Mouse (Mus musculus): ENCODE results near the gene Proser1. TPM values are rescaled to one million over a fixed set of nuclear protein-coding genes. Genes with fewer than 3 reads are reported as not detected.

Proser1 gene
- total RNA-seq (2014; fragmentation: Nextera tagmentation) (48.3 and 58.6 TPM in 2 replicates), total RNA-seq (2017) (4.2 and 5.6 TPM in 2 replicates), polyA plus RNA-seq (2012) (46.9 and 60.8 TPM in 2 replicates)

- peaks cover 50% of the 10 kb centered on the region for H3K36me3 ChIP-seq (replicated peaks)
- H3K27me3 ChIP-seq (ENCODE audit: insufficient read depth, low read length): no peaks in the 10 kb centered on the region
- H3K4me1 ChIP-seq (ENCODE audit: insufficient read depth, low read depth, low read length): peaks cover 32% of the 10 kb centered on the region
- no peaks in the 10 kb centered on the region for H3K9me3 ChIP-seq (replicated peaks)
- DNase-seq (ENCODE audit: low spot score): peak; percentile 65
- peak within 1 kb of the TSS; percentile 87 for H3K4me3 ChIP-seq (ENCODE audit: low read depth, low read length)
- ATAC-seq (ENCODE audit: extremely low read depth, insufficient number of reproducible peaks, low FRiP score, poor library complexity, severe bottlenecking): peak; percentile 89
- TF ChIP-seq GATA2 (IDR thresholded peaks at IDR 0.05; ENCODE audit: borderline replicate concordance, low read depth, low read length) (no peak), TAL1 (conservative IDR thresholded peaks at IDR 0.05; ENCODE audit: low read depth, low read length) (no peak), CTCF (IDR thresholded peaks at IDR 0.05; ENCODE audit: low read depth, low read length) (no peak), GATA1 (IDR thresholded peaks at IDR 0.05; ENCODE audit: borderline replicate concordance, low read length) (no peak), POLR2AphosphoS5 (IDR thresholded peaks at IDR 0.05; ENCODE audit: insufficient replicate concordance, low read depth, low read length) (no peak)
These were observed at the start of gene Proser1, which contains the start of gene Nhlrc3 for GRCm38 (mm10) chr3:53463046-53463764. Gene Proser1, plus strand, starts transcription at chr3:53463666. Gene Nhlrc3, minus strand, starts transcription at chr3:53463332.

GRCm38 (mm10) chr3:53413959-53414358 lies 49.5 kb upstream of the Proser1 start:
- ATAC-seq (ENCODE audit: extremely low read depth, insufficient number of reproducible peaks, low FRiP score, poor library complexity, severe bottlenecking): no peak
- no peak for TF ChIP-seq GATA1 (IDR thresholded peaks at IDR 0.05; ENCODE audit: borderline replicate concordance, low read length)

GRCm38 (mm10) chr3:53416036-53416506 lies 47.4 kb upstream of the Proser1 start:
- no peak for TF ChIP-seq TAL1 (conservative IDR thresholded peaks at IDR 0.05; ENCODE audit: low read depth, low read length)
- TF ChIP-seq CTCF (IDR thresholded peaks at IDR 0.05; ENCODE audit: low read depth, low read length): no peak
- TF ChIP-seq GATA1 (IDR thresholded peaks at IDR 0.05; ENCODE audit: borderline replicate concordance, low read length): no peak
- no peak for TF ChIP-seq GATA2 (IDR thresholded peaks at IDR 0.05; ENCODE audit: borderline replicate concordance, low read depth, low read length)
- TF ChIP-seq POLR2AphosphoS5 (IDR thresholded peaks at IDR 0.05; ENCODE audit: insufficient replicate concordance, low read depth, low read length): no peak
- Histone ChIP-seq H3K36me3 (replicated peaks) (no peaks in the 10 kb centered on the region), H3K4me3 (ENCODE audit: low read depth, low read length) (no peak overlapping the region), H3K4me1 (ENCODE audit: insufficient read depth, low read depth, low read length) (no peaks in the 10 kb centered on the region), H3K27me3 (ENCODE audit: insufficient read depth, low read length) (no peaks in the 10 kb centered on the region), H3K9me3 (replicated peaks) (0 out of 2 replicates have a peak, but pooled peaks cover 2% of the 10 kb centered on the region)
- no peak for ATAC-seq (ENCODE audit: extremely low read depth, insufficient number of reproducible peaks, low FRiP score, poor library complexity, severe bottlenecking)
- no peak for DNase-seq (ENCODE audit: low spot score)

More at GRCm38 (mm10) chr3:53413959-53414358, 49.5 kb upstream of the Proser1 start:
- Histone ChIP-seq H3K36me3 (replicated peaks) (no peaks in the 10 kb centered on the region), H3K9me3 (replicated peaks) (no peaks in the 10 kb centered on the region), H3K27me3 (ENCODE audit: insufficient read depth, low read length) (no peaks in the 10 kb centered on the region), H3K4me1 (ENCODE audit: insufficient read depth, low read depth, low read length) (no peaks in the 10 kb centered on the region), H3K4me3 (ENCODE audit: low read depth, low read length) (no peak overlapping the region)
- DNase-seq (ENCODE audit: low spot score): no peak

GRCm38 (mm10) chr3:53417701-53418100 lies 45.8 kb upstream of the Proser1 start:
- DNase-seq (ENCODE audit: low spot score) (no peak), ATAC-seq (ENCODE audit: extremely low read depth, insufficient number of reproducible peaks, low FRiP score, poor library complexity, severe bottlenecking) (no peak)
- Histone ChIP-seq H3K4me1 (ENCODE audit: insufficient read depth, low read depth, low read length) (no peaks in the 10 kb centered on the region), H3K36me3 (replicated peaks) (no peaks in the 10 kb centered on the region), H3K4me3 (ENCODE audit: low read depth, low read length) (no peak overlapping the region), H3K9me3 (replicated peaks) (peaks cover 2% of the 10 kb centered on the region; the same call in 1 of the 2 replicates), H3K27me3 (ENCODE audit: insufficient read depth, low read length) (no peaks in the 10 kb centered on the region)
- TF ChIP-seq TAL1 (conservative IDR thresholded peaks at IDR 0.05; ENCODE audit: low read depth, low read length) (no peak), CTCF (IDR thresholded peaks at IDR 0.05; ENCODE audit: low read depth, low read length) (no peak), GATA1 (IDR thresholded peaks at IDR 0.05; ENCODE audit: borderline replicate concordance, low read length) (no peak), POLR2AphosphoS5 (IDR thresholded peaks at IDR 0.05; ENCODE audit: insufficient replicate concordance, low read depth, low read length) (no peak), GATA2 (IDR thresholded peaks at IDR 0.05; ENCODE audit: borderline replicate concordance, low read depth, low read length) (no peak)

- no peaks in the 10 kb centered on the region for H3K36me3 ChIP-seq (replicated peaks)
- H3K9me3 ChIP-seq (replicated peaks): peaks cover 2% of the 10 kb centered on the region
- H3K4me3 ChIP-seq (ENCODE audit: low read depth, low read length): no peak overlapping the region
- H3K27me3 ChIP-seq (ENCODE audit: insufficient read depth, low read length): no peaks in the 10 kb centered on the region
- no peak for ATAC-seq (ENCODE audit: extremely low read depth, insufficient number of reproducible peaks, low FRiP score, poor library complexity, severe bottlenecking)
- H3K4me1 ChIP-seq (ENCODE audit: insufficient read depth, low read depth, low read length): no peaks in the 10 kb centered on the region
- TF ChIP-seq CTCF (IDR thresholded peaks at IDR 0.05; ENCODE audit: low read depth, low read length): no peak
- no peak for TF ChIP-seq GATA1 (IDR thresholded peaks at IDR 0.05; ENCODE audit: borderline replicate concordance, low read length)
- TF ChIP-seq GATA2 (IDR thresholded peaks at IDR 0.05; ENCODE audit: borderline replicate concordance, low read depth, low read length): no peak
- TF ChIP-seq TAL1 (conservative IDR thresholded peaks at IDR 0.05; ENCODE audit: low read depth, low read length): no peak
- no peak for TF ChIP-seq POLR2AphosphoS5 (IDR thresholded peaks at IDR 0.05; ENCODE audit: insufficient replicate concordance, low read depth, low read length)
- DNase-seq (ENCODE audit: low spot score): no peak
These were observed 41.8 kb upstream of the Proser1 start for GRCm38 (mm10) chr3:53421656-53422055.

GRCm38 (mm10) chr3:53422691-53423090 lies 40.8 kb upstream of the Proser1 start:
- DNase-seq (ENCODE audit: low spot score) (no peak), ATAC-seq (ENCODE audit: extremely low read depth, insufficient number of reproducible peaks, low FRiP score, poor library complexity, severe bottlenecking) (no peak)
- Histone ChIP-seq H3K4me1 (ENCODE audit: insufficient read depth, low read depth, low read length) (no peaks in the 10 kb centered on the region), H3K27me3 (ENCODE audit: insufficient read depth, low read length) (no peaks in the 10 kb centered on the region), H3K4me3 (ENCODE audit: low read depth, low read length) (no peak overlapping the region), H3K36me3 (replicated peaks) (no peaks in the 10 kb centered on the region), H3K9me3 (replicated peaks) (peaks cover 2% of the 10 kb centered on the region)
- TF ChIP-seq GATA2 (IDR thresholded peaks at IDR 0.05; ENCODE audit: borderline replicate concordance, low read depth, low read length): no peak
- TF ChIP-seq TAL1 (conservative IDR thresholded peaks at IDR 0.05; ENCODE audit: low read depth, low read length): no peak
- TF ChIP-seq POLR2AphosphoS5 (IDR thresholded peaks at IDR 0.05; ENCODE audit: insufficient replicate concordance, low read depth, low read length): no peak
- TF ChIP-seq GATA1 (IDR thresholded peaks at IDR 0.05; ENCODE audit: borderline replicate concordance, low read length): no peak
- TF ChIP-seq CTCF (IDR thresholded peaks at IDR 0.05; ENCODE audit: low read depth, low read length): no peak

All from G1E (cell line).